Mouse (Mus musculus) hindbrain, postnatal 0 days (tissue): ENCODE data around the gene Tpm4. TPM values are rescaled to one million over a fixed set of nuclear protein-coding genes. Genes with fewer than 3 reads are reported as not detected.
"Not testable (repeated sequence)": the region's sequence is repeated elsewhere in the genome, so short reads cannot be mapped to it uniquely, and the experiment has no call there.

Experiments
- ATAC-seq: fragments of 200-750 bp; cut with Nextera tagmentation; 2 replicates; pipeline ENCODE4 v1.8.0; 2017; ENCODE audit warnings: mild to moderate bottlenecking, moderate TSS enrichment, moderate library complexity
- DNase-seq: peaks from one replicate; pipeline ENCODE4 v3.0.0-alpha.2; 2015; ENCODE audit warnings: low spot score
- H3K27ac ChIP-seq: fragments of 300-500 bp; sonication (generic); 2 replicates; pipeline ENCODE4 v1.5.1; 2014; ENCODE audit warnings: mild to moderate bottlenecking
- H3K27me3 ChIP-seq: fragments of 300-500 bp; sonication (generic); 2 replicates; pipeline ENCODE4 v1.6.1; 2014; ENCODE audit warnings: low read length, mixed read lengths; ENCODE audit not compliant: insufficient read depth
- H3K36me3 ChIP-seq: fragments of 300-500 bp; sonication (generic); 2 replicates; pipeline ENCODE4 v1.6.1; 2014; ENCODE audit warnings: low read length, mixed read lengths; ENCODE audit not compliant: insufficient read depth
- H3K4me1 ChIP-seq: fragments of 300-500 bp; sonication (generic); 2 replicates; pipeline ENCODE4 v1.6.1; 2014; ENCODE audit warnings: antibody characterized with exemption, low read length, mixed read lengths; ENCODE audit not compliant: insufficient read depth
- H3K4me2 ChIP-seq: fragments of 300-500 bp; sonication (generic); 2 replicates; pipeline ENCODE4 v1.6.1; 2014; ENCODE audit warnings: low read depth, mild to moderate bottlenecking, low read length, moderate library complexity, mixed read lengths
- H3K4me3 ChIP-seq: fragments of 300-500 bp; sonication (generic); 2 replicates; pipeline ENCODE4 v1.5.1; 2014; ENCODE audit warnings: low read length
- H3K9ac ChIP-seq: fragments of 300-500 bp; sonication (generic); replicated peaks from 2 replicates; pipeline ENCODE4 v1.6.1; 2014; ENCODE audit warnings: mild to moderate bottlenecking, low read length, moderate library complexity, mixed read lengths
- H3K9me3 ChIP-seq: fragments of 300-500 bp; sonication (generic); 2 replicates; pipeline ENCODE4 v1.6.1; 2016; ENCODE audit warnings: low read length, mixed read lengths
- CTCF ChIP-seq: IDR thresholded peaks from 2 replicates; pipeline ENCODE4 v1.5.1; 2016; ENCODE audit warnings: antibody characterized with exemption, control low read depth, low read depth
- WGBS: fragments of 180-500 bp; shearing (Covaris S2); extraction: QIAGEN DNeasy Blood & Tissue Kit; methylation state at CpG from one replicate; pipeline ENCODE4 v1.1.7; 2014; 5-methylcytosine and 5-hydroxymethylcytosine counted together
- polyA plus RNA-seq: library from polyadenylated mRNA; unstranded; fragments of >200 nt; fragmentation: Nextera tagmentation; extraction: Ambion mirVana; gene quantifications from 2 replicates; pipeline ENCODE4 v1.2.1, GENCODE M21; 2015
- total RNA-seq: library from RNA; depleted of rRNA; stranded (reverse); fragments of >200 nt; gene quantifications from 2 replicates; pipeline ENCODE4 v1.2.3, GENCODE M21; 2014

The Tpm4 gene
- total and polyA plus RNA-seq, 2 experiments from 2014 or later, result 83.2 to 124 TPM

GRCm38 (mm10) chr8:72112486-72112885 lies 22.3 kb upstream of the Tpm4 start:
- H3K9me3 ChIP-seq, result no peaks in the 10 kb centered on the region
- WGBS, result 82% methylated on average over 3 of the region's 3 CpGs
- no peak overlapping the region for H3K4me3 ChIP-seq
- no peak for TF ChIP-seq CTCF
- H3K27me3 ChIP-seq, result no peaks in the 10 kb centered on the region
- H3K27ac ChIP-seq, result no peak overlapping the region
- no peaks in the 10 kb centered on the region for H3K36me3 ChIP-seq
- no peak overlapping the region for H3K4me2 ChIP-seq
- H3K9ac ChIP-seq, result no peak overlapping the region
- DNase-seq (no peak), ATAC-seq (no peak)
- no peaks in the 10 kb centered on the region for H3K4me1 ChIP-seq

GRCm38 (mm10) chr8:72115202-72115601 lies 19.6 kb upstream of the Tpm4 start:
- Histone ChIP-seq H3K4me1 (no peaks in the 10 kb centered on the region), H3K27me3 (no peaks in the 10 kb centered on the region), H3K4me3 (no peak overlapping the region), H3K9me3 (no peaks in the 10 kb centered on the region), H3K4me2 (no peak overlapping the region), H3K36me3 (no peaks in the 10 kb centered on the region), H3K9ac (no peak overlapping the region), H3K27ac (no peak overlapping the region)
- WGBS, result 88% methylated on average over 2 of the region's 2 CpGs
- no peak for TF ChIP-seq CTCF
- no peak for DNase-seq
- no peak for ATAC-seq

- no peak for DNase-seq
- H3K4me3 ChIP-seq, result no peak overlapping the region
- WGBS, result 55% methylated on average over 4 of the region's 4 CpGs
- H3K27me3 ChIP-seq, result no peaks in the 10 kb centered on the region
- no peaks in the 10 kb centered on the region for H3K4me1 ChIP-seq
- TF ChIP-seq CTCF, result no peak
- H3K4me2 ChIP-seq, result no peak overlapping the region
- H3K9me3 ChIP-seq, result no peaks in the 10 kb centered on the region
- H3K27ac ChIP-seq, result no peak overlapping the region
- no peak for ATAC-seq
- H3K9ac ChIP-seq, result no peak overlapping the region
- H3K36me3 ChIP-seq, result no peaks in the 10 kb centered on the region
Observed at GRCm38 (mm10) chr8:72118616-72119015, 16.2 kb upstream of the Tpm4 start.

- 60% methylated on average over 3 of the region's 3 CpGs for WGBS
- H3K9ac ChIP-seq, H3K36me3 ChIP-seq, ATAC-seq, H3K9me3 ChIP-seq, H3K4me3 ChIP-seq, H3K4me1 ChIP-seq, H3K27me3 ChIP-seq, H3K27ac ChIP-seq, H3K4me2 ChIP-seq, DNase-seq: not testable (repeated sequence)
Observed at GRCm38 (mm10) chr8:72121486-72121885, 13.3 kb upstream of the Tpm4 start.

- H3K36me3 ChIP-seq, result no peaks in the 10 kb centered on the region
- no peak for ATAC-seq
- DNase-seq, result no peak
- no peak overlapping the region for H3K4me3 ChIP-seq
- no peaks in the 10 kb centered on the region for H3K9me3 ChIP-seq
- H3K9ac ChIP-seq, result no peak overlapping the region
- no peaks in the 10 kb centered on the region for H3K27me3 ChIP-seq
- no peak for TF ChIP-seq CTCF
- no peaks in the 10 kb centered on the region for H3K4me1 ChIP-seq
- 79% methylated on average over 1 of the region's 1 CpGs for WGBS
- no peak overlapping the region for H3K27ac ChIP-seq
- H3K4me2 ChIP-seq, result no peak overlapping the region
Observed at GRCm38 (mm10) chr8:72121997-72122396, 12.8 kb upstream of the Tpm4 start.

GRCm38 (mm10) chr8:72127834-72128233 lies 6.9 kb upstream of the Tpm4 start:
- no peak for ATAC-seq
- TF ChIP-seq CTCF, result no peak
- no peaks in the 10 kb centered on the region for H3K9me3 ChIP-seq

GRCm38 (mm10) chr8:72131251-72131650 lies 3.5 kb upstream of the Tpm4 start:
- no peak for TF ChIP-seq CTCF
- no peak overlapping the region for H3K27ac ChIP-seq
- no peak overlapping the region for H3K4me2 ChIP-seq
- 87% methylated on average over 2 of the region's 2 CpGs for WGBS
- H3K9ac ChIP-seq, result no peak overlapping the region
- no peaks in the 10 kb centered on the region for H3K36me3 ChIP-seq
- DNase-seq, result no peak
- no peaks in the 10 kb centered on the region for H3K27me3 ChIP-seq
- H3K9me3 ChIP-seq, result no peaks in the 10 kb centered on the region
- ATAC-seq, result no peak
- no peaks in the 10 kb centered on the region for H3K4me1 ChIP-seq
- H3K4me3 ChIP-seq, result no peak overlapping the region

More at GRCm38 (mm10) chr8:72127834-72128233, 6.9 kb upstream of the Tpm4 start:
- Histone ChIP-seq H3K4me1 (no peaks in the 10 kb centered on the region), H3K27me3 (no peaks in the 10 kb centered on the region), H3K4me3 (no peak overlapping the region), H3K9ac (no peak overlapping the region), H3K27ac (no peak overlapping the region), H3K36me3 (no peaks in the 10 kb centered on the region), H3K4me2 (no peak overlapping the region)
- no peak for DNase-seq
- WGBS, result 81% methylated on average over 1 of the region's 1 CpGs
